Mouse (Mus musculus) lung, postnatal 0 days (tissue): ENCODE results near the gene Hist1h1d. TPM values are rescaled to one million over a fixed set of nuclear protein-coding genes. Genes with fewer than 3 reads are reported as not detected.
"Not testable (repeated sequence)": the region's sequence is repeated elsewhere in the genome, so short reads cannot be mapped to it uniquely, and the experiment has no call there.

Experiments used
- ATAC-seq: fragments of 200-750 bp; cut with Nextera tagmentation; 2 replicates; pipeline ENCODE4 v1.8.0; 2017; ENCODE audit warnings: moderate library complexity
- DNase-seq: peaks from one replicate; pipeline ENCODE4 v3.0.0-alpha.2; 2016; ENCODE audit warnings: low spot score
- H3K27ac ChIP-seq: fragments of 300-500 bp; sonication (generic); 2 replicates; pipeline ENCODE4 v1.5.1; 2014; ENCODE audit warnings: antibody characterized with exemption, mild to moderate bottlenecking, low read length, mixed read lengths
- H3K27me3 ChIP-seq: fragments of 300-500 bp; sonication (generic); replicated peaks from 2 replicates; pipeline ENCODE4 v1.6.1; 2014; ENCODE audit warnings: low read length, mixed read lengths; ENCODE audit not compliant: insufficient read depth
- H3K36me3 ChIP-seq: fragments of 300-500 bp; sonication (generic); 2 replicates; pipeline ENCODE4 v1.6.1; 2014; ENCODE audit warnings: low read length, mixed read lengths; ENCODE audit not compliant: insufficient read depth
- H3K4me1 ChIP-seq: fragments of 300-500 bp; sonication (generic); 2 replicates; pipeline ENCODE4 v1.6.1; 2014; ENCODE audit warnings: antibody characterized with exemption, low read depth, low read length, mixed read lengths; ENCODE audit not compliant: insufficient read depth
- H3K4me2 ChIP-seq: fragments of 300-500 bp; sonication (generic); replicated peaks from 2 replicates; pipeline ENCODE4 v1.6.1; 2014; ENCODE audit warnings: low read depth, mild to moderate bottlenecking, low read length, moderate library complexity, mixed read lengths
- H3K4me3 ChIP-seq: fragments of 300-500 bp; sonication (generic); 2 replicates; pipeline ENCODE4 v1.5.1; 2014; ENCODE audit warnings: low read depth, low read length
- H3K9ac ChIP-seq: fragments of 300-500 bp; sonication (generic); replicated peaks from 2 replicates; pipeline ENCODE4 v1.6.1; 2014; ENCODE audit warnings: low read depth, mild to moderate bottlenecking
- H3K9me3 ChIP-seq: fragments of 300-500 bp; sonication (generic); 2 replicates; pipeline ENCODE4 v1.6.1; 2016; ENCODE audit warnings: low read length, mixed read lengths
- CTCF ChIP-seq: IDR thresholded peaks from 2 replicates; pipeline ENCODE4 v1.5.1; 2016; ENCODE audit warnings: antibody characterized with exemption, mild to moderate bottlenecking
- EP300 ChIP-seq: IDR thresholded peaks from 2 replicates; pipeline ENCODE4 v1.6.1; 2016; ENCODE audit warnings: antibody characterized with exemption, mild to moderate bottlenecking, control low read depth
- WGBS: fragments of 180-500 bp; shearing (Covaris S2); extraction: QIAGEN DNeasy Blood & Tissue Kit; methylation state at CpG from one replicate; pipeline ENCODE4 v1.1.7; 2014; 5-methylcytosine and 5-hydroxymethylcytosine counted together
- polyA plus RNA-seq: library from polyadenylated mRNA; unstranded; fragments of >200 nt; fragmentation: Nextera tagmentation; extraction: Ambion mirVana; gene quantifications from 2 replicates; pipeline ENCODE4 v1.2.1, GENCODE M21; 2015

The Hist1h1d gene
- polyA plus RNA-seq, 1 experiment from 2014 or later = 0.11 TPM

DNA sequence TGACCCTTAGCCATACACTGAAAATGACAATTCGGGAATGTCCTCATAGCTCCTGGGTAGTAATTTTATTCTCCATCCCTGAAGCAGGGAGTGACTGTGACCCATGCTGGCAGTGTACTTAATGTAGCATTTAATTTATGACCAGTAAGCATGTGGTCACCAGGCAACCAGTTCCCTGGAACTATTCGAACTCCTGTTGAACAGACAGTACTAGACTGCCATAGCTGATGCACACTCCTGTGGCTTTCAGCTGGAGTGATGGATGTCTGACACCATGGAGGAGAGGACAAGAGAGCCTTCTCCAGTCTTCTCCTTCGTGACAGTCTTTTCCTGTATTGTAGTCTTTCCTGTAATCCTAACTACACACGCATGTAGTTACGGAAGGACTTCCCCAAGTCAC lies 24.1 kb upstream of the Hist1h1d start:
- Histone ChIP-seq H3K9ac (no peak overlapping the region), H3K4me2 (no peak overlapping the region), H3K4me1 (peaks cover 10% of the 10 kb centered on the region; the same call in 1 of the 2 replicates), H3K36me3 (no peaks in the 10 kb centered on the region), H3K9me3 (no peaks in the 10 kb centered on the region), H3K27ac (no peak overlapping the region), H3K4me3 (no peak overlapping the region), H3K27me3 (no peaks in the 10 kb centered on the region)
- TF ChIP-seq EP300 (no peak), CTCF (no peak)
- ATAC-seq (no peak), DNase-seq (no peak)
- 72% methylated on average over 5 of the region's 5 CpGs for WGBS

DNA sequence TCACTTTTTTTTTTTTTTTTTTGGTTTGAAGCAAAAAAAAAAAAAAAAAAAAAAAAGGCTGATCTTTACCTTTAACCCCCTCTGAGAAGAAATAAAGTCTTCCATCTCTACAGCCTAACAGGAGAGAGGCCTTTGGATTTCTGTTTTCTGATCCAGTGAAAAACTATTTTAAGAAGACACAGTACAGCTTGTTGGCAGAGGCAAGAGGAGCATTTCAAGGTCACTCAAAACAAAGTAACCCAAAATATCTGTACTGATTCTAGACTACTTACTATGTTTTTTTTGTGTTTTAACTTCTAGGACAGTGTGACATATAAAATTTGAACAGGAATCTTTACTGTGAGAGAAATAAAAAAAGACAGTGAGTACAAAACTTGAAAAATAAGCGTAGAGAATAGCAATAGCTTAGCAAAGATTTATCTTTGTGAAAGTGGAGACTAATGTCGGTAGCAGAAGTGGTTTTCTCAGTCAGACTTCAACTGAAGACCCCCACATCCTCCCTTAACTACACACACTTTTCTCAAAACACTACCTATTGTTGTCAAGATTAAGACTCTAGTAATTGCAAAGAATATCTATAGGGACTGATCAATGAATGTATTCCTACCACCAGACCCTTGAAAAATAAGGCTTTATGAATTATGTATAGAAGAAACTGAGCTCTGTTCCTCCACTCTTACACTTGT lies 23.4 kb upstream of the Hist1h1d start:
- peak overlapping the region; percentile 55 for H3K4me3 ChIP-seq
- H3K9ac ChIP-seq = peak overlapping the region; percentile 77
- no peak for ATAC-seq
- peak overlapping the region; percentile 64 for H3K4me2 ChIP-seq
- H3K36me3 ChIP-seq = no peaks in the 10 kb centered on the region
- H3K4me1 ChIP-seq = peaks cover 14% of the 10 kb centered on the region; the same call in 1 of the 2 replicates
- TF ChIP-seq CTCF (no peak), EP300 (no peak)
- DNase-seq = no peak
- H3K27me3 ChIP-seq = no peaks in the 10 kb centered on the region
- peak overlapping the region; percentile 97; the same call in 1 of the 2 replicates for H3K27ac ChIP-seq
- no peaks in the 10 kb centered on the region for H3K9me3 ChIP-seq
- 19% methylated on average over 2 of the region's 2 CpGs for WGBS

DNA sequence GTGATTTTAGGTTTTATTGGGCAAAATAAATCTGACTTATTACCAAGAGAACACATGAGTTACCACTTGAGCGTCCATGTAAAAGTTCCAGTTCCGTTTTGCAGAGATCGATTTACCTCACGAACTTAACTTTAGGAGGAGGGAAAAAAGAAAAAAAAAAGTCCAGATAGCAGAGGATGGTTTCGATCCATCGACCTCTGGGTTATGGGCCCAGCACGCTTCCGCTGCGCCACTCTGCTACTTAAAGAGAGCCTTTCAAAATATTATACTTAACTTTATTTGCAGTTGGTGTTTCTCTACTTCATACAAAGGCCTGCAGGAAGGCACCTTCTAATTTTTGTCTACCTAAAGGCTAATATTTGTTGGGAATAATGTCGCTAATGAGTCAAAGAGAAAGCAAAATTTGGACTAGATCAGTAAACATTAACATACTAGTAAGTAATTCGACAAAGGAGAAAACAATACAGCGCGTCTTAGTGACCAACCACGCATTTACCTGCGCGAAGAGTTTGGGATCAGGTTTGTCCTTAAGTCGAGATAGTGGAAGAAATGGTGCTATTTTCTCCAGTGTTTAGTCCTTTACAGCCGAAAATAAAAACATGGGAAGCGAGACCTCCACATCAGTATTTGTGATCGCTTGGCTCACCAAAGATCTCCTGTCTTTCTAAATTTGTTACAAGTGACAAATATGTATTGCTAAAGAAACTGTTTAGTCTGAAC lies 22.7 kb upstream of the Hist1h1d start:
- Histone ChIP-seq H3K36me3 (no peaks in the 10 kb centered on the region), H3K27ac (peak overlapping the region; percentile 97), H3K9me3 (no peaks in the 10 kb centered on the region), H3K4me1 (peaks cover 16% of the 10 kb centered on the region; the same call in 1 of the 2 replicates), H3K4me2 (peak overlapping the region; percentile 64), H3K4me3 (peak overlapping the region; percentile 55), H3K9ac (peak overlapping the region; percentile 77), H3K27me3 (no peaks in the 10 kb centered on the region)
- peak; percentile 83 for DNase-seq
- peak; percentile 37 for ATAC-seq
- under 1% methylated on average over 20 of the region's 20 CpGs for WGBS
- TF ChIP-seq CTCF (no peak), EP300 (peak; percentile 48)

DNA sequence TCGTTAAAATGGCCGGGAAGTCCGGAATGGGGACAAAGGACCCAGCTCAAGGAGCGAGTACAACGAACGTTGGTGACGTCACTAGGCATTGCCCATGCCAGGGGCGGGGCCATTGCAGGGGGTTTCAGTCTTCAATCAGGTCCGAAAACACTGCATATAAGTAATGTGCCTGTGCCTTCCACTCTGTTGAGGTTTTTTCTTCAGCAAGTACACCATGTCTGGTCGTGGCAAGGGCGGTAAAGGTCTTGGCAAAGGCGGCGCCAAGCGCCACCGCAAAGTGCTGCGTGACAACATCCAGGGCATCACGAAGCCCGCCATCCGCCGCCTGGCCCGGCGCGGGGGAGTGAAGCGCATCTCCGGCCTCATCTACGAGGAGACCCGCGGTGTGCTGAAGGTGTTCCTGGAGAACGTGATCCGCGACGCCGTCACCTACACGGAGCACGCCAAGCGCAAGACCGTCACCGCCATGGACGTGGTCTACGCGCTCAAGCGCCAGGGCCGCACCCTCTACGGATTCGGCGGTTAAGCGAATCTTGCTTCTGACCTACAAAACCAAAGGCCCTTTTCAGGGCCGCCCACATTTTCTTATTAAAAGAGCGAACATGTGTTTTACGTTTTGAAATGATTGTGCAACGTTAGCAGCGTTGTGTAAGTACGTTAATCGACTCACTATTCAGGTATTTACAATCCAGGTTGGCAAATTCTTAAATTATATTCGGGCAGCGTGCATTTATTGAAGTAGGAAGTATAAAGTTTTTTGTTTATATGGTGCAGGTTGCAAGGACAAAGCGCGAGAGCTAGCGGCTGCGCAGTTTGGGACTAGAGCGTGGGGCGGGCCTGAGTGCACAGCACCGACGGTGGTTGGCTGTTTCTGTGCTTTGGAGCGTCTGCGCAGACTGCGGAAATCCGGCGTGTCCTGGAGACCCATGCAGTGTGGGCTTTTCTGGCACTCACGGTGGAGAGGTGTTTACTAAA lies 21.9 kb upstream of the Hist1h1d start, which contains the start of gene Hist1h4h:
Hist1h4h (plus strand) TSS at position 150 of the 975 bp plus-strand sequence.
- TF ChIP-seq EP300 (peak; percentile 82), CTCF (no peak)
- WGBS = under 1% methylated on average over 52 of the region's 70 CpGs
- peak; percentile 86 for ATAC-seq

DNA sequence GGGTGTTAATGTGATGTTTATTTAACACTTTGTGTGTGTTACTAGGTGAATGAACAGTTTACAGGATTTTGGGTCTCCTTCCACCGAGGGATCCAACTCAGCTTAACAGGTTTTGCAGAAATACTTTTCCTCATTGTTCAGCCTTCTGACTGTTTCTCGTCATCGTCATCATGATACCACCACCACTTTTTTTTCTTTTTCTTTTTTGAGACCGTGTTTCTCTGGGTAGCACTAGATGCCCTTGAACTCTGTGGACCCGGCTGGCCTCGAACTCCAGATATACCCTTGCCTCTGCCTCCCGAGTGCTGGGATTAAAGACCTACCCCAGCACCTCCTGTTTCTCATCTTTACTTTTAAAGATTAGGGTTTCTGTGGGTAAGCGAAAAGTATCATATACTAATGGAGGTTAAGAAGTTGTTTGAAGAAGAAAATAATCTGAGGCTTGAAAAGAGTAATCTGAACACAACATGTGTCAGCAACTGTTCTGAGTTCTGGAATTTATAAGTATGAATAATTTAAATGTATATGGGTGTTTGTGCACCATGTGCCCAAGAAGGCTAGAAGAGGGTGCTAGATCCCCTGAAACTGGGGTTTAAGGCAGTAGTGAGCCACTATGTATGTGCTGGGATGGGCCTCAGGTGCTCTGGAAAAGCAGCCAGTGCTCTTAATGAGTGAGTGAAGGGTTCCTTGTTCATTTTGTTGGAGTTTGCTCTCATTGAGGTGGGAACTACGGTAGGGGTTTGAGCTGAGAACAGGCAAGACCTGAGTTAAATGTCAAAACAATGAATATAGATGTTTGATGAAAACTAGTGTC lies 20.6 kb upstream of the Hist1h1d start:
- DNase-seq = no peak
- peak overlapping the region; percentile 64 for H3K4me2 ChIP-seq
- H3K9ac ChIP-seq = no peak overlapping the region
- ATAC-seq = no peak
- H3K4me1 ChIP-seq = peaks cover 21% of the 10 kb centered on the region; the same call in 1 of the 2 replicates
- no peaks in the 10 kb centered on the region for H3K36me3 ChIP-seq
- 11% methylated on average over 9 of the region's 9 CpGs for WGBS
- TF ChIP-seq CTCF (no peak), EP300 (no peak)
- peak overlapping the region; percentile 55; the same call in 1 of the 2 replicates for H3K4me3 ChIP-seq
- no peaks in the 10 kb centered on the region for H3K27me3 ChIP-seq
- H3K27ac ChIP-seq = peak overlapping the region; percentile 97
- H3K9me3 ChIP-seq = no peaks in the 10 kb centered on the region

More for the DNA sequence above, 21.9 kb upstream of the Hist1h1d start, which contains the start of gene Hist1h4h:
- no peaks in the 10 kb centered on the region for H3K9me3 ChIP-seq
- DNase-seq = peak; percentile 99
- H3K4me1 ChIP-seq = peaks cover 19% of the 10 kb centered on the region; the same call in 1 of the 2 replicates
- no peaks in the 10 kb centered on the region for H3K36me3 ChIP-seq
- no peaks in the 10 kb centered on the region for H3K27me3 ChIP-seq
- H3K4me3 ChIP-seq = peak within 1 kb of the TSS; percentile 55
- H3K9ac ChIP-seq = peak within 1 kb of the TSS; percentile 77
- H3K4me2 ChIP-seq = peak within 1 kb of the TSS; percentile 64
- peak within 1 kb of the TSS; percentile 97 for H3K27ac ChIP-seq

DNA sequence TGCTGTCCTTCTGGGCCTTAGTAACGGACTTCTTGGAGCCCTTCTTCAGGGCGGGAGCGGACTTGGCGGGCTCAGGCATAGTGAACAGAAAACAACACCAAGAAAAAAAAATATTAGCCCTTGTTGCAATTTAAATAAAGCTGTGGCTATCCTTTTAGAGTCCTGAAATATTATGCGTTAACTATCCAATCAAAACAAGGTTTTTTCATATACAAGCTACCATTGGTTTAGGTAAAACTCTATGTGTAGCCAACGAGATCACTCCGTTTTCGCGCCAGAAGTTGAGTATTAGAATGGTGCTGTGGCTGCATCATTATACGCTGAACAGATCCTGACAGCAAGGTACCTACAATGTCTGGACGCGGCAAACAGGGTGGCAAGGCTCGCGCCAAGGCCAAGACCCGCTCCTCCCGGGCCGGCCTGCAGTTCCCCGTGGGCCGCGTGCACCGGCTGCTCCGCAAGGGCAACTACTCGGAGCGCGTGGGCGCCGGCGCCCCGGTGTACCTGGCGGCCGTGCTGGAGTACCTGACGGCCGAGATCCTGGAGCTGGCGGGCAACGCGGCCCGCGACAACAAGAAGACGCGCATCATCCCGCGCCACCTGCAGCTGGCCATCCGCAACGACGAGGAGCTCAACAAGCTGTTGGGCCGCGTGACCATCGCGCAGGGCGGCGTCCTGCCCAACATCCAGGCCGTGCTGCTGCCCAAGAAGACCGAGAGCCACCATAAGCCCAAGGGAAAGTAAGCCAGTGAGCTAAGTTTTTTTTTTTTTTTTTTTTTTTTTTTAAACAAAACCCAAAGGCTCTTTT lies 19.3 kb upstream of the Hist1h1d start, which contains the start of gene Hist1h2af:
Hist1h2af (plus strand) TSS at position 347 of the 808 bp plus-strand sequence.
- H3K9ac ChIP-seq, H3K27me3 ChIP-seq, H3K36me3 ChIP-seq, H3K9me3 ChIP-seq: not testable (repeated sequence)
- Histone ChIP-seq H3K4me3 (peak within 1 kb of the TSS; percentile 41), H3K4me1 (peaks cover 21% of the 10 kb centered on the region; the same call in 1 of the 2 replicates), H3K27ac (peak within 1 kb of the TSS; percentile 71; the same call in 1 of the 2 replicates), H3K4me2 (peak within 1 kb of the TSS; percentile 76)
- 3% methylated on average over 24 of the region's 53 CpGs for WGBS
- ATAC-seq (peak; percentile 13; the same call in 1 of the 2 replicates), DNase-seq (peak; percentile 94)
